Mouse (Mus musculus): ENCODE results near the gene Krt24.

- TF ChIP-seq CTCF (IDR thresholded peaks at IDR 0.05) = no peak
- no peak for TF ChIP-seq EP300 (IDR thresholded peaks at IDR 0.05; ENCODE audit: insufficient read depth, low read depth, low read length)
- TF ChIP-seq POLR2A (IDR thresholded peaks at IDR 0.05; ENCODE audit: insufficient read depth, low read depth, low read length) = no peak
Observed at GRCm38 (mm10) chr11:99322851-99323250, 37.8 kb upstream of the Krt24 start, which contains the start of gene Krt25.

Measured in heart, adult 2 months (tissue).